Mouse (Mus musculus): ENCODE data around the gene Meis2.

Meis2 gene

DNA sequence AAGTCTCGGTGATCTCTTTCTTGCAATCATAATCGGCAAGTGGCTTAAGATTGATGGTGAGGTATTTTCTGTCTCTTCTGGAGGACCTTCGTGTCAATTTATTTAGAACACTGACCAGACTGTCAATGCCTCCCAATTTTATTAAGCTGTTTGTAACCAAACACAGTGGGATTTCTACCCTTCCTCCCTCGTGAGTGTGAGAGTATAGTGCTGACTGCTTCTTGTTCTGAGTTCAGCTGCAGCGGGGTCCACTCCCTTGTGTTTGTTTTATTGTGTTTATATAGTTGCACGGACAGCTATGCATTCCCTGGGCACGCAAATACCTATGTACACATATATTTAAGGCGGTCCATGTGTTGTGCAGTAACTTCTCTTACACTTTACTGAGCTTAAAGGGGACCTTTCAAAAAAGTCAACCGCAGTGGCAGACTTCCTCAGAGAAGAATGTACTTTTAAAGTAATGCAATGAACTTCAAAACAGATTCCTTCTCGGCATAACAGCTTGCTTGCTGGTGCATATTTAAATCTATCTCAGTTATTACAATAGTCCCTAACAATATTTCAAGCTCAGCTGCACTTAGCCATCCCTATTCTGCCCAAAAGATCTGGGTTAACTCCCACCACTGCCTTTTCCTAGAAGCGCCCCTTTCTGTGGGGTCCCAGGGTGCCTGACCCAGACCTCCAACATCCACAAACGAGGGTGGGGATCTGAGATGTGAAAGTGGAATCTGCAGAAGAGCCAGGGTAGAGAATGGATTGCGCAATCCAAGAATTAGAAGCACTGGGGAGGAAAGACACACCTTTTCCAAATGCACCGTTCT lies 211.4 kb downstream of the Meis2 start:
- peak in 1 of 2 experiments; percentile 14 for DNase-seq

GRCm38 (mm10) chr2:115853221-115853620 lies 212.4 kb downstream of the Meis2 start:
- peak in 1 of 2 experiments; percentile 6 for DNase-seq

DNA sequence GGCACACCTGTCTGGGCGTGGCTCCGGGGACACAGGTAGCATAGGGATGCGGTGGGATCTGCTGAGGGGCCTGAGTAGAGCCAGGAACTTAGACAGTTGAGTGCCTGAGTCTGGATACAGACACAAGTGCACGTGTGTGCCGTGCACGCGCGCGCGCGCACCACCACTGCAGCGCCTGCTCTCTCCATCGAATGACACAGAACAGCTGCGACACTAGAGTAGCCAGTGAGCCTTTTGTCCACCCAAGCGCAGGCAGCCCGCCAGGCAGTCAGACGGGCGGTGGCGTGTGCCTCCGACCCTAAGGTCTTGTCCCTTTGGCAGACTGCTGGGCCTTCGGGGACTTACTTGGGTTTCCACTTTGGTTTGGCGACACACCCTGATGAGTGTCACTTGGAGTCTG lies 213.0 kb downstream of the Meis2 start:
- peak; percentile 42 to 54 for DNase-seq

DNA sequence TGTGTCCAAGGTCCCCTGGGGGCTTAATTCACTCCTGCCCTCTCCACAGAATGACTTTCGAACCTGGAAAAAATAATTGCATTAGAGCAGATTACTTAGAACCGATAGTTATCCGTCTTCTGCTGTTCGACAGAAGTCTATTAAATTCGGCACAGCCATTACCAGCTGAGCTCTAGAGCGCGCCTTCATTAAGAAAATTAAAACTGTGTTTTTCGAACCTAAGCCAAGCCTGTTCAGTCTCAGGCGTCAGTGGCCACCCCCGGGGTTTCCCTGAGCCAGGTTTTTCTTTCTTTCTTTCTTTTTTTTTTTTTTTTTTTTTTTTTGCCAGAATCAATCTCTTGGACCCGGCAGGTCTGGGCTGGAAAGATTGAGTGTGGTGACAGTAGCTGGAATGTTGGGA lies 213.5 kb downstream of the Meis2 start:
- no peak for DNase-seq

DNA sequence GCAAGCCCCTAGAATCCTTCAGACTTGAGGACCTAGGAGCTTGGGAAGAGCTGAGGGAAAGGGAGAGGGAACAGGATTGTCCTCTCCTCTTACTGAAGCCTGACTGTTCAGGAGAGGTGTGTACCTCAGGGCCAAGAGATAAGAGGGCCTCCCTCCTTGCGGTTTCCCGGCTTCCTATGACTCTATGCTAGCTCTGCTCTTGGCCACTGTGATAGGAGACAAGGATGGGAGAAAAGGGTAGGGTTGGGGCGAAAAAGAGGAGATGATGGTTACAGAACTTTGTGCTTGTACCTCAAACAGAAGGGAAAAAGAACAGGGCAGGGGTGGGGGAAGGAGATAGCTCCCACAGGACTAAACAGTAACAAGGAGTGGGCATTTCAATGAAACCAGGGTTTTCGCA lies 214.7 kb downstream of the Meis2 start:
- DNase-seq, result no peak

DNA sequence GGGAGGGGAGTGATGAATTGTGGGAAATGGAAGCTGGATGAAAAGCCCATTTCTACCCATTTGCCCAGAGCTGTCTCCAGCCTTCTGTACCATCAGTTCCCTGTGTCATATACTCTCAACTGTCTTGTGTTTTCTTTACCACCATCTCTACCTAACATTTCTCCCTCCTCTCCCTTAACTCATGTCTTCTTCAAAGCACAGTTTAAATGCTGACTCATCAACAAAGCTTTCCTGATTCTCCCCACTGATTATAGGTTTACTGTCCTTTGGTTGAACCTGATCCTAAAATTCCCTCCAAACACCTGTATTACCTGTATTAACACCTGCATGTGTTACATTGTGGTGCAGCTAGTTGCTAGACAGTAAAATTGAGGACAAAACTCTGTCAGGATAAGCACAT lies 222.8 kb downstream of the Meis2 start:
- no peak for DNase-seq

DNA sequence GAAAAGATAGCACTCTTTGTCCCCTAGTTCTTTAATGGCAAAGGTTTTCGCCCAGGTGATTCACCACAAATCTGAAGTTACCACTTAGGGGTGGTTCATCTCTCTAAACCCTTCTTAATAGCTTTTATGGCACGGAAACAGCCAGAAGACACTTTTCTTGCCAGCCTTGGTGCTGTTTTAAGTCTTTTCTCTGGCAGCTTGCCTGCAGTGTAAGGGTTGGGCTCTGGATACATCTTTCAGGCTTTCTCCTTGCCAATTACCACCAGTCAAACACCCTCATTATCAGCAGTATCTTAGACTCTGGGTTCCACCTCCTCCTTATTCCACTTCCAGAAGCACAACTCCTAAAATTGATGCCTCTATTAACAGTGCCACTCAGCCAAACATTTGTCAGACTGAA lies 229.6 kb downstream of the Meis2 start:
- DNase-seq, result no peak

- no peak for DNase-seq
Measured at GRCm38 (mm10) chr2:115822361-115822760, 243.3 kb downstream of the Meis2 start.

- no peak for DNase-seq
Measured at GRCm38 (mm10) chr2:115817959-115818358, 247.7 kb downstream of the Meis2 start.

GRCm38 (mm10) chr2:115813721-115814120 lies 251.9 kb downstream of the Meis2 start:
- DNase-seq, result no peak

GRCm38 (mm10) chr2:115813316-115813715 lies 252.3 kb downstream of the Meis2 start:
- DNase-seq, result peak; percentile 14 to 25

All from cerebellum, postnatal 10 days (tissue).